9 mouse cellular contexts compared by ENCODE assay signal in the genomic region with DNA sequence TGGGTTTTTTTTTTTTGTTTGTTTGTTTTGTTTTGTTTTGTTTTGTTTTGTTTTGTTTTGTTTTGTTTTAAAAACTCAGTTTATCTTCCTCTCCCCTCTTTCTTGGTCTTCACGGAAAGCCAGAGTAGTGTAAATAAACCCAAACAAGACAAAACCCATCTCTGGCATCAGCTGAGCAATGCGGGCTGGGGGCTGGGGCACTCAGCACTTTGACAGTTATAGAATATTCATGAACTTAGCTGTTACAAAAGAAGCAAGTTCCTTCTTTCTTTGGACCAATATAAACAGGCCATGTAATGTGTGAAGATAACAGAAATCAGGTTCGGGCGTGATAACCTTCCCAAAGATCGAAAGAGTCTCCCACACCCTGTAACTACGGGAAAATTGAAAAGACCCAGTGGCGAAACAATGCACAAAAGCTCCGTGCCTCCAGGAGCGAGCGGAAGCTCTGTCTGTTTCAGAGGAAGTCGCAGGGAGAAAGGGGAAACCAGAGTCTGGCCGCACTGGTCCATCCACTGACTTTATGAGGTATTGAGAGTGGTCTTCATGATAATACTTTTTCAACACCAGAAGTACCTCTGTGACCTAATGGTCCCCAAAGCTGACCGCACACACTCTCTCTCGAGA. TPM values are rescaled to one million over a fixed set of nuclear protein-coding genes. Genes with fewer than 3 reads are reported as not detected.
DNase-seq lines count a peak whose midpoint lies in the region; ATAC-seq and TF ChIP-seq lines count a peak whose summit lies in the region.
"Had no signal": no experiment of that assay in that cellular context is flagged by ENCODE, and none has a peak within 500 bp of the region (broad histone marks: within the 10 kb centered on the region; RNA-seq: fewer than 3 reads in every experiment).

No protein-coding gene starts in this region.

- ATAC-seq in heart, embryonic 13.5 days (ENCODE audit: extremely low read depth, insufficient number of reproducible peaks, low FRiP score, low TSS enrichment) = no peak
- ATAC-seq in liver, postnatal 0 days = no peak
- ATAC-seq in intestine, embryonic 16.5 days = no peak
- ATAC-seq in cerebellum, adult (ENCODE audit: insufficient number of reproducible peaks, low FRiP score, low TSS enrichment) = no peak
- ATAC-seq: Patski had no signal

- no peaks in the 10 kb centered on the region for H3K27me3 ChIP-seq in heart, embryonic 13.5 days (replicated peaks)
- H3K27me3 ChIP-seq in liver, postnatal 0 days (ENCODE audit: insufficient read depth, low read length) = no peaks in the 10 kb centered on the region
- H3K27me3 ChIP-seq in intestine, embryonic 16.5 days (replicated peaks; ENCODE audit: control insufficient read depth, insufficient read depth, low read length) = no peaks in the 10 kb centered on the region
- H3K27me3 ChIP-seq: Patski had no signal

- TF ChIP-seq EP300 in liver, postnatal 0 days (IDR thresholded peaks at IDR 0.05; ENCODE audit: low read depth) = no peak

- H3K4me3 ChIP-seq in heart, embryonic 13.5 days = peak overlapping the region; percentile 14; the same call in 1 of the 2 replicates
- H3K4me3 ChIP-seq in liver, postnatal 0 days (ENCODE audit: low read depth, low read length) = peak overlapping the region; percentile 11; the same call in 1 of the 2 replicates
- H3K4me3 ChIP-seq in intestine, embryonic 16.5 days (ENCODE audit: low read length) = no peak overlapping the region

- no peak overlapping the region for H3K9ac ChIP-seq in heart, embryonic 13.5 days
- 0 out of 2 replicates have a peak overlapping the region, but pooled peaks have one; percentile 2 for H3K9ac ChIP-seq in liver, postnatal 0 days (replicated peaks)
- no peak overlapping the region for H3K9ac ChIP-seq in intestine, embryonic 16.5 days (ENCODE audit: low read depth, low read length)

- DNase-seq in right cerebral cortex, postnatal 10 days (ENCODE audit: low spot score in 2 of 2) = peak; percentile 32 to 34
- no peak for DNase-seq in right cerebral cortex, postnatal 4 days
- DNase-seq in liver, postnatal 0 days = peak; percentile 23
- DNase-seq in urinary bladder, postnatal 10 days (ENCODE audit: low spot score) = no peak
- DNase-seq in right cerebral cortex, postnatal 36 days (ENCODE audit: low spot score in 2 of 2) = no peak

- 33% methylated on average over 14 of the region's 14 CpGs for WGBS in heart, embryonic 13.5 days
- 20% methylated on average over 14 of the region's 14 CpGs for WGBS in liver, postnatal 0 days (ENCODE audit: insufficient replicate concordance)
- WGBS in intestine, embryonic 16.5 days = 53% methylated on average over 14 of the region's 14 CpGs

- H3K27ac ChIP-seq in heart, embryonic 13.5 days (replicated peaks) = peak overlapping the region; percentile 2; the same call in 1 of the 2 replicates
- no peak overlapping the region for H3K27ac ChIP-seq in liver, postnatal 0 days (ENCODE audit: low read depth)
- no peak overlapping the region for H3K27ac ChIP-seq in intestine, embryonic 16.5 days (ENCODE audit: low read length)

- no peak for TF ChIP-seq CTCF in liver, postnatal 0 days (IDR thresholded peaks at IDR 0.05; ENCODE audit: low read depth)

- no peaks in the 10 kb centered on the region for H3K9me3 ChIP-seq in heart, embryonic 13.5 days
- no peaks in the 10 kb centered on the region for H3K9me3 ChIP-seq in liver, postnatal 0 days (ENCODE audit: low read length)
- no peaks in the 10 kb centered on the region for H3K9me3 ChIP-seq in intestine, embryonic 16.5 days (ENCODE audit: control insufficient read depth, low read length)

- H3K4me1 ChIP-seq in heart, embryonic 13.5 days = peaks cover 7% of the 10 kb centered on the region
- H3K4me1 ChIP-seq in liver, postnatal 0 days (ENCODE audit: insufficient read depth) = peaks cover 15% of the 10 kb centered on the region
- no peaks in the 10 kb centered on the region for H3K4me1 ChIP-seq in intestine, embryonic 16.5 days (ENCODE audit: control insufficient read depth, insufficient read depth, low read length)

- peak overlapping the region; percentile 52 for H3K4me2 ChIP-seq in heart, embryonic 13.5 days
- peak overlapping the region; percentile 55 for H3K4me2 ChIP-seq in liver, postnatal 0 days (ENCODE audit: low read depth, low read length)
- H3K4me2 ChIP-seq in intestine, embryonic 16.5 days (ENCODE audit: low read depth, low read length) = no peak overlapping the region

- no peaks in the 10 kb centered on the region for H3K36me3 ChIP-seq in heart, embryonic 13.5 days
- H3K36me3 ChIP-seq in liver, postnatal 0 days (replicated peaks; ENCODE audit: insufficient read depth, low read length) = no peaks in the 10 kb centered on the region
- H3K36me3 ChIP-seq in intestine, embryonic 16.5 days (ENCODE audit: control insufficient read depth, insufficient read depth, low read length) = no peaks in the 10 kb centered on the region

RNA-seq across cellular contexts. Expression of gene Pon1, which starts 26.6 kb away (rescaled TPM):
- 0.31 TPM in 1 of 2 replicates, not detected in the other for polyA plus RNA-seq in heart, embryonic 13.5 days (2015; fragmentation: Nextera tagmentation; extraction: Ambion mirVana)
- 503 and 548 TPM in 2 replicates for polyA plus RNA-seq in liver, postnatal 0 days (2015; fragmentation: Nextera tagmentation; extraction: Ambion mirVana)
- polyA plus RNA-seq in intestine, embryonic 16.5 days (2015; fragmentation: Nextera tagmentation; extraction: Ambion mirVana) = not detected in 2 replicates
- polyA plus RNA-seq: Patski had no signal

Comparison
In these comparisons a context has a peak if more than half of its experiments do, and no peak if none do; other contexts are left out.
1. DNase-seq: peak in right cerebral cortex, postnatal 10 days (2 of 2) and liver, postnatal 0 days (single experiment); none in right cerebral cortex, postnatal 4 days (single experiment), urinary bladder, postnatal 10 days (single experiment) and right cerebral cortex, postnatal 36 days (0 of 2).
2. RNA of gene Pon1, which starts 26.6 kb away (polyA plus RNA-seq): 503 to 548 TPM in liver, postnatal 0 days; 0.31 TPM in heart, embryonic 13.5 days and not detected in intestine, embryonic 16.5 days; every median in the first group is over 100 times any median in the second.